Mouse (Mus musculus) intestine, embryonic 15.5 days (tissue): ENCODE data around the gene Ttn. TPM values are rescaled to one million over a fixed set of nuclear protein-coding genes. Genes with fewer than 3 reads are reported as not detected.

Experiments used
- ATAC-seq: fragments of 200-750 bp; cut with Nextera tagmentation; 2 replicates; pipeline ENCODE4 v1.8.0; 2017; ENCODE audit warnings: moderate TSS enrichment, moderate library complexity
- H3K27ac ChIP-seq: fragments of 300-500 bp; sonication (generic); 2 replicates; pipeline ENCODE4 v1.5.1; 2015; ENCODE audit warnings: mild to moderate bottlenecking, inconsistent platforms
- H3K27me3 ChIP-seq: fragments of 300-500 bp; sonication (generic); replicated peaks from 2 replicates; pipeline ENCODE4 v1.6.1; 2015; ENCODE audit warnings: inconsistent platforms
- H3K36me3 ChIP-seq: fragments of 300-500 bp; sonication (generic); 2 replicates; pipeline ENCODE4 v1.6.1; 2015; ENCODE audit warnings: inconsistent platforms
- H3K4me1 ChIP-seq: fragments of 300-500 bp; sonication (generic); replicated peaks from 2 replicates; pipeline ENCODE4 v1.6.1; 2015; ENCODE audit warnings: inconsistent platforms
- H3K4me2 ChIP-seq: fragments of 300-500 bp; sonication (generic); replicated peaks from 2 replicates; pipeline ENCODE4 v1.6.1; 2015; ENCODE audit warnings: mild to moderate bottlenecking, inconsistent platforms
- H3K4me3 ChIP-seq: fragments of 300-500 bp; sonication (generic); replicated peaks from 2 replicates; pipeline ENCODE4 v1.5.1; 2015; ENCODE audit warnings: inconsistent platforms
- H3K9ac ChIP-seq: fragments of 300-500 bp; sonication (generic); 2 replicates; pipeline ENCODE4 v1.6.1; 2015; ENCODE audit warnings: inconsistent platforms
- H3K9me3 ChIP-seq: fragments of 300-500 bp; sonication (generic); 2 replicates; pipeline ENCODE4 v1.6.1; 2016; ENCODE audit warnings: inconsistent platforms
- WGBS: fragments of 180-500 bp; shearing (Covaris S2); methylation state at CpG from one replicate; pipeline ENCODE4 v1.1.7; 2015; 5-methylcytosine and 5-hydroxymethylcytosine counted together
- polyA plus RNA-seq: library from polyadenylated mRNA; unstranded; fragments of >200 nt; fragmentation: Nextera tagmentation; extraction: Ambion mirVana; gene quantifications from 2 replicates; pipeline ENCODE4 v1.2.1, GENCODE M21; 2015

Gene Ttn
- polyA plus RNA-seq, 1 experiment from 2014 or later, result 1.3 TPM

GRCm38 (mm10) chr2:76949774-76950173 is 32.6 kb downstream of the Ttn start:
- no peaks in the 10 kb centered on the region for H3K27me3 ChIP-seq
- no peak overlapping the region for H3K9ac ChIP-seq
- H3K36me3 ChIP-seq, result no peaks in the 10 kb centered on the region
- WGBS, result 74% methylated on average over 7 of the region's 7 CpGs
- H3K27ac ChIP-seq, result no peak overlapping the region
- no peak for ATAC-seq
- H3K4me2 ChIP-seq, result no peak overlapping the region
- no peak overlapping the region for H3K4me3 ChIP-seq
- H3K9me3 ChIP-seq, result no peaks in the 10 kb centered on the region
- H3K4me1 ChIP-seq, result no peaks in the 10 kb centered on the region

DNA sequence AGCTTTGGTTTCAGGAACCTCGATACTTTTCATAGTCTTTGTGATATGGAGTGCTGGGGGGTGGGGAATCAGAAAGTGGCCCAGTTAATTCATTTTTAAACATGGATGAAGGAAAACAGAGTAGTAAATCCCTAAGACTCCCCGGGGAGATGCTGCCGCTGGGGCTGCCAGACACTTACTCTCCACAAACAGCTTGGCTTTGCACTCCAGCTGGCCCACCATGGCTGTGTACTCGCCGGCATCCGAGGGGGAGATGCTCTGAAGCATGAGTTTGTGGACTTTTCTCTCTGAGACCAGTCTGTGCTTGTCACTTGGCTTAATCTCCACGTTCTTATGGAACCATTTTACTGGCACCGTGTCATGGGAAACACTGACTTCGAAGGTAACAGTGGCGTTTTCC is 43.8 kb downstream of the Ttn start:
- WGBS, result 69% methylated on average over 10 of the region's 10 CpGs
- H3K9me3 ChIP-seq, result no peaks in the 10 kb centered on the region
- H3K27ac ChIP-seq, result no peak overlapping the region

GRCm38 (mm10) chr2:76929718-76930117 is 52.6 kb downstream of the Ttn start:
- WGBS, result 1% methylated on average over 2 of the region's 2 CpGs

More for the DNA sequence above, 43.8 kb downstream of the Ttn start:
- H3K4me1 ChIP-seq, result no peaks in the 10 kb centered on the region
- no peak for ATAC-seq
- no peak overlapping the region for H3K9ac ChIP-seq
- H3K36me3 ChIP-seq, result no peaks in the 10 kb centered on the region
- no peak overlapping the region for H3K4me3 ChIP-seq
- H3K27me3 ChIP-seq, result no peaks in the 10 kb centered on the region
- H3K4me2 ChIP-seq, result no peak overlapping the region

GRCm38 (mm10) chr2:76928816-76929215 is 53.5 kb downstream of the Ttn start:
- Histone ChIP-seq H3K4me1 (no peaks in the 10 kb centered on the region), H3K9ac (no peak overlapping the region), H3K27ac (no peak overlapping the region), H3K4me2 (no peak overlapping the region), H3K27me3 (no peaks in the 10 kb centered on the region), H3K9me3 (no peaks in the 10 kb centered on the region), H3K36me3 (no peaks in the 10 kb centered on the region), H3K4me3 (no peak overlapping the region)
- no peak; the same call in 1 of the 2 replicates for ATAC-seq
- WGBS, result 65% methylated on average over 3 of the region's 3 CpGs

More at GRCm38 (mm10) chr2:76929718-76930117, 52.6 kb downstream of the Ttn start:
- Histone ChIP-seq H3K27me3 (no peaks in the 10 kb centered on the region), H3K27ac (no peak overlapping the region), H3K4me2 (no peak overlapping the region), H3K36me3 (no peaks in the 10 kb centered on the region), H3K4me3 (no peak overlapping the region), H3K9ac (no peak overlapping the region), H3K9me3 (no peaks in the 10 kb centered on the region), H3K4me1 (no peaks in the 10 kb centered on the region)
- peak; percentile 56; the same call in 1 of the 2 replicates for ATAC-seq

DNA sequence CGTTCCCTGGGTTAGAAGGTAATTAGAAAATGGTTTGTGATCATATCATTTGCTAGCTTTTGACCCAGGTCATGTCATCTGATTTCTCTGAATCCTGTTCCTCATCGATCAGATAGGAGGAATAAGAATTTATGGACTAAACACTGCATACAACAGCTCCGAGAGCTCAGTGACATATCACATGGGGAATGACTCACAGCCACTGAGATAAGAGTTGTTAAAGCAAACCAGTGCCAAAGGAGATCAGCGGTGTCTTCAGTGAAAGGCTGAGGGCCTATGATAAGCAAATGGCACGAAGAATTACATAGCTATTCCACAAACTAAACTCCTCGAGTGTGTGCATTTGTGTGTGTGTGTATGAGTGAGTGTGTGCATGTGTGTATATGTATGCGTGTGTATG is 54.0 kb downstream of the Ttn start:
- Histone ChIP-seq H3K4me2 (no peak overlapping the region), H3K9me3 (no peaks in the 10 kb centered on the region), H3K9ac (no peak overlapping the region), H3K4me1 (no peaks in the 10 kb centered on the region), H3K4me3 (no peak overlapping the region), H3K27ac (no peak overlapping the region), H3K27me3 (no peaks in the 10 kb centered on the region), H3K36me3 (no peaks in the 10 kb centered on the region)
- WGBS, result 54% methylated on average over 7 of the region's 7 CpGs
- ATAC-seq, result peak; percentile 80

DNA sequence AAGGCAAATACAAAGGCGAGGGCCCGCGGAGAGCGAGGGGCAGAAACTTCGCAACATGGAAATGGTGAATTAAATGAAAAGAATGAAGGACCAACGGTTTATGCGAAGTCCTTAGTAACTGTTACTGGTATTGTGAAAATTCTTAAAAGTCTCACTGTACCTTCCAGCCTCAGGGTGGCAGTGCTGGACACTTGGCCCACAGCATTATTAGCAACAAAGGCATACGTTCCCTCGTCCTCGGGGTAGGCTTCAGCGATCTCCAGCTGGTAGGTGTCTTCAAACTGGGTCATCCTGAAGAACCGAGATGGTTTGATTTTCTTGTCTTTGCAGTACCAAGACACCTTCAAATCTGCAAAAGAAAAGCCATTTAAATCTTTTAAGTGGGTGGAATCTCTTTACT is 55.4 kb downstream of the Ttn start:
- Histone ChIP-seq H3K27me3 (no peaks in the 10 kb centered on the region), H3K9ac (no peak overlapping the region), H3K9me3 (no peaks in the 10 kb centered on the region), H3K36me3 (no peaks in the 10 kb centered on the region), H3K4me3 (no peak overlapping the region), H3K27ac (no peak overlapping the region), H3K4me2 (no peak overlapping the region), H3K4me1 (no peaks in the 10 kb centered on the region)
- ATAC-seq, result no peak
- WGBS, result 70% methylated on average over 12 of the region's 12 CpGs

DNA sequence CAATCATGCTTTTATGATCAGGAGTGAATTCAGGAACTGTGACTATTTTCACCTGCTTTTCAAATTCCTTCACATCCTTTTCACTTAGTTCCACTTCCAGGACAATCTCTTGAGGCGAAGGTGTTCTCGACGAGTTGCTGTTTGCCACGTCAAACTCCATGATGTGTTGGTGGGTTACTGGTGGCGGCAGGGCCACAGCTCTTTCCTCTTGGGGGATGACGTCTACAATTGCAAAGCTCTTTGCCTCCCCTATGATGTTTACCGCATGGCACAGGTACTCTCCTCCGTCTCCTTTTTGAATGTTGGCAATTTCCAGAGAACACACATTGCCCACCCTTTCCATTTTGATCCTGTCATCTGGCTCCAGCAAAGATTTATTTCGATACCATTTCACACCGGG is 67.4 kb downstream of the Ttn start:
- Histone ChIP-seq H3K27me3 (no peaks in the 10 kb centered on the region), H3K4me2 (no peak overlapping the region), H3K27ac (no peak overlapping the region), H3K9me3 (no peaks in the 10 kb centered on the region), H3K9ac (no peak overlapping the region), H3K4me1 (no peaks in the 10 kb centered on the region), H3K4me3 (no peak overlapping the region), H3K36me3 (no peaks in the 10 kb centered on the region)
- WGBS, result 94% methylated on average over 10 of the region's 10 CpGs
- no peak for ATAC-seq

DNA sequence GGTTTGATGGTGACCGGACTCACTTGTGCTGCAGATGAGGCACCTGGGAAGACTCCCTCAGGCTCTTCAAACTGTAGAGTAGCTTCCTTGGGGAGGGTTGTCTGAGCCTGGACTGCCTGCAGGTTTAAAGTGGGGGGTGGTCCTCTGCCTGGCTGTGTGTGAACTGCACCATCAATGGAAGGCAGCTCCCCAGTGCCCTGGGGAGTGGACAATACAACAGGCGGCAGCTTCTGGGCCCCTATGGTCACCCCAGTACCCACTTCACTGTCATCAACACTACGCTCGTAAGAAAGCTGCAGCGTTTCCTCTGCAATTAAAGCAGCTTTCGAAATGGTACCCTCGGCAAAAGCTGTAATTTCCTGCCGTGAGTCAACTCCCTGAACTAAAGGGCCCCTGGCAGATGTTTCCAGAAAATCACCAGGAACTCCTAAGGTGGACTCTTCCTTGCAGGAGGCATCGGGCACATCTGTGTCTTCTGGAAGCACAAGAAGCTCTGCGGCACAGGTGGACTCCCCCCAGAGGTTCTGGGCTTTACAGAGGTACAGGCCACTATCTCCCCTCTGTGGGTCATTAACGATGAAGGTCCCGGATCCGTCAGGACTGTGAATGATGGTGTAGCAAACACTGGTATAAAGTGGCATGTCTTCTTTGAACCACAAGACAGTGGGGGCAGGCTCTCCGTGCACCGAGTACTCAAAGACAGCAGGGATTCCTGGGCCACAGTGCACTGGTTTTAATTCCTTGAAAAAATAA is 73.5 kb downstream of the Ttn start:
- Histone ChIP-seq H3K36me3 (no peaks in the 10 kb centered on the region), H3K27me3 (no peaks in the 10 kb centered on the region), H3K9me3 (no peaks in the 10 kb centered on the region), H3K4me3 (no peak overlapping the region), H3K4me2 (no peak overlapping the region), H3K9ac (no peak overlapping the region), H3K27ac (no peak overlapping the region), H3K4me1 (no peaks in the 10 kb centered on the region)
- ATAC-seq, result no peak
- 76% methylated on average over 15 of the region's 15 CpGs for WGBS

GRCm38 (mm10) chr2:76903351-76903750 is 79.0 kb downstream of the Ttn start:
- ATAC-seq, result no peak
- Histone ChIP-seq H3K4me3 (no peak overlapping the region), H3K9ac (no peak overlapping the region), H3K4me1 (no peaks in the 10 kb centered on the region), H3K27me3 (no peaks in the 10 kb centered on the region), H3K36me3 (no peaks in the 10 kb centered on the region), H3K27ac (no peak overlapping the region), H3K4me2 (no peak overlapping the region), H3K9me3 (no peaks in the 10 kb centered on the region)
- 88% methylated on average over 11 of the region's 11 CpGs for WGBS

- Histone ChIP-seq H3K36me3 (no peaks in the 10 kb centered on the region), H3K4me3 (no peak overlapping the region), H3K27me3 (no peaks in the 10 kb centered on the region), H3K27ac (no peak overlapping the region), H3K9ac (no peak overlapping the region), H3K4me2 (no peak overlapping the region), H3K4me1 (no peaks in the 10 kb centered on the region), H3K9me3 (no peaks in the 10 kb centered on the region)
- ATAC-seq, result no peak
- 82% methylated on average over 24 of the region's 24 CpGs for WGBS
Measured at GRCm38 (mm10) chr2:76901476-76902086, 80.8 kb downstream of the Ttn start.

GRCm38 (mm10) chr2:76899886-76900285 is 82.5 kb downstream of the Ttn start:
- no peaks in the 10 kb centered on the region for H3K9me3 ChIP-seq
- H3K4me3 ChIP-seq, result no peak overlapping the region
- WGBS, result 94% methylated on average over 11 of the region's 11 CpGs
- no peak overlapping the region for H3K9ac ChIP-seq
- no peak for ATAC-seq
- no peaks in the 10 kb centered on the region for H3K27me3 ChIP-seq
- H3K4me1 ChIP-seq, result no peaks in the 10 kb centered on the region
- H3K36me3 ChIP-seq, result no peaks in the 10 kb centered on the region
- no peak overlapping the region for H3K4me2 ChIP-seq
- H3K27ac ChIP-seq, result no peak overlapping the region

- H3K9ac ChIP-seq, result no peak overlapping the region
- no peak overlapping the region for H3K4me2 ChIP-seq
- no peaks in the 10 kb centered on the region for H3K4me1 ChIP-seq
- H3K9me3 ChIP-seq, result no peaks in the 10 kb centered on the region
- H3K4me3 ChIP-seq, result no peak overlapping the region
- 86% methylated on average over 8 of the region's 8 CpGs for WGBS
- no peaks in the 10 kb centered on the region for H3K36me3 ChIP-seq
- no peak for ATAC-seq
- no peaks in the 10 kb centered on the region for H3K27me3 ChIP-seq
- no peak overlapping the region for H3K27ac ChIP-seq
Measured at GRCm38 (mm10) chr2:76896990-76897389, 85.4 kb downstream of the Ttn start.

- no peaks in the 10 kb centered on the region for H3K4me1 ChIP-seq
- no peaks in the 10 kb centered on the region for H3K27me3 ChIP-seq
- no peak overlapping the region for H3K27ac ChIP-seq
- H3K9ac ChIP-seq, result no peak overlapping the region
- no peak for ATAC-seq
- 91% methylated on average over 4 of the region's 4 CpGs for WGBS
- H3K36me3 ChIP-seq, result no peaks in the 10 kb centered on the region
- no peak overlapping the region for H3K4me3 ChIP-seq
- H3K9me3 ChIP-seq, result no peaks in the 10 kb centered on the region
- no peak overlapping the region for H3K4me2 ChIP-seq
Measured at GRCm38 (mm10) chr2:76895327-76895726, 87.0 kb downstream of the Ttn start.
